Mouse (Mus musculus): ENCODE measurements around the gene Arl5c.

The Arl5c gene

GRCm38 (mm10) chr11:98018858-98019641 is 23.1 kb upstream of the Arl5c start:
- peak; percentile 84 for DNase-seq

DNA sequence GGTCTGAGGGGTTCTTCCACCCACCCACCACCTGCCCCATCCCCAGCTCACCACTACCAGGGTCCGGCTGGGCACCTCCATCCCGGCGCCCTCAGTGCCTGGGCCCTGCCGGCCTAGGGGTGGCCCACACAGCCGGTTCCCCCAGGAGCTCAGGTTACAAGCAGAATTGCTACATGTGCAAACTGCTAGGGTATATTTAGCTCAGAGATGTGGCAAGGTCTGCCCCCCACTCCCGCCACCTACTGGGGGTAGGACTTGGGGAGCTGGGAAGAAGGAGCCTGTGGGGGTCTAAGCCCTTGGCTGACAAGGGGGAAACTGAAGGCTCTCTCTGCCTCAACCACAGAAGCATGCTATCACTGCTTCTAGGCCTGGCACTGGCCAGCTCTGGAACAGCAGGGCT is 22.2 kb upstream of the Arl5c start:
- DNase-seq: no peak

DNA sequence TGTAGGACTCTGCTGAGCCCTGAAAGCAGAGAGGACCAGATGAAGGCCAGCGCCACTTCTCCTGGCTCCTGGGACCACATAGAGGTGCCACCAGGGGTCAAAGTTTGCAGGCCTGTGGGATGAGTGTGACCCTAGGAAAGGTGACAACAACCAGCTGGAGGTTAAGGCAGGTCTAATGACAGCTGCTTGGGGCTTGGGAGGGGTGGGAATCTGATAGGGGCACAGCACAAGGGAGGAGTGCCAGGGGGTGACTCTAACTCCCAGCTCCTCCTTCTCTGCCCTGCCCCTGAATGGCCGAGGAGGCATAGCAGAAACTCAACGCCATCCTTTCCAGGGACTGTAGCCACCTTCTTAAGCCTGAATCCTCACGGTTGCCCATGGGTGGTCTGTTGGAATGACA is 20.8 kb upstream of the Arl5c start:
- no peak for DNase-seq

GRCm38 (mm10) chr11:98016177-98016576 is 20.2 kb upstream of the Arl5c start:
- DNase-seq: no peak

- no peak for DNase-seq
Measured at GRCm38 (mm10) chr11:98012831-98013230, 16.9 kb upstream of the Arl5c start.

- DNase-seq: no peak
Measured at GRCm38 (mm10) chr11:98011716-98012115, 15.7 kb upstream of the Arl5c start.

- DNase-seq: no peak
Measured at GRCm38 (mm10) chr11:98008087-98008486, 12.1 kb upstream of the Arl5c start.

DNA sequence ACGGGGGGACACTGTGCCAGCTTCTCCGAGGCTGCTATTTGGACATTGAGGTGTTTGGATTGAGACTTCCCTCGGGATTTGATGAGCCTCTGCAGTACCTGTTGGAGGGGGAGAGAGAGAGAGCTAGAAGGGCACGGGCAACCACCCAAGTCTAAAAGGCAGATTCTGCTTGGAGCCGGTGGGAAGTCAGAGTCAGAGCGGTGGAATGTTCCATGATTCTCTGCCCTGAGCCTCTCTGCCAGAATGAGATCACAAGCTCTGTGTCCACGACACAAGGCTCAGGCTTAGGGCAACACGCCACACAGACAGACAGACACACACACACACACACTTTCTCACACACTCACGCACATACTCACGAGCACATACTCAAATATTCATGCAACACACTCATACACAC is 9.7 kb upstream of the Arl5c start:
- DNase-seq: no peak

GRCm38 (mm10) chr11:98005076-98005475 is 9.1 kb upstream of the Arl5c start:
- no peak for DNase-seq

GRCm38 (mm10) chr11:98004161-98004560 is 8.2 kb upstream of the Arl5c start:
- no peak for DNase-seq

- DNase-seq: no peak
Measured at GRCm38 (mm10) chr11:98003171-98003671, 7.2 kb upstream of the Arl5c start.

- DNase-seq: peak; percentile 96
Measured at GRCm38 (mm10) chr11:98002627-98003026, 6.6 kb upstream of the Arl5c start.

DNA sequence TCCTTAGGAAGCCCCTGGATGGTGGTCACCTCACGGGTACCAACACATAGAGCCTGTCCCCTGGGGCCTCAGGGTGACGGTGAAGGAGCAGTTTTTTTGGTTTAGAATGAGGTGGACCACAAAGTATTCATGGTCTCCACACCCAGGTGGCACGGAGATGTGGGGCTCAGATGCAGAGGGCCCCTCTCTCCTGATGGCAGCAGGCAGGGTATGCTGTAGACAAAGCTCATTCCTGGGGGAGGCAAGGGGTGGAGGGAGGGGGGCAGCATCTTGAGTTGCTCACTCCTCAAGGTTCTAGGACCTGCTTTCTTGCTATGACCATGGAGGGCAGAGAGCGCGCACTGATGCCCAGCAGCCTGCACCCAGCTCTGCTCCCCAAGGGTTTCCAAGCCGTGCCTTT is 6.0 kb upstream of the Arl5c start:
- DNase-seq: peak; percentile 58

DNA sequence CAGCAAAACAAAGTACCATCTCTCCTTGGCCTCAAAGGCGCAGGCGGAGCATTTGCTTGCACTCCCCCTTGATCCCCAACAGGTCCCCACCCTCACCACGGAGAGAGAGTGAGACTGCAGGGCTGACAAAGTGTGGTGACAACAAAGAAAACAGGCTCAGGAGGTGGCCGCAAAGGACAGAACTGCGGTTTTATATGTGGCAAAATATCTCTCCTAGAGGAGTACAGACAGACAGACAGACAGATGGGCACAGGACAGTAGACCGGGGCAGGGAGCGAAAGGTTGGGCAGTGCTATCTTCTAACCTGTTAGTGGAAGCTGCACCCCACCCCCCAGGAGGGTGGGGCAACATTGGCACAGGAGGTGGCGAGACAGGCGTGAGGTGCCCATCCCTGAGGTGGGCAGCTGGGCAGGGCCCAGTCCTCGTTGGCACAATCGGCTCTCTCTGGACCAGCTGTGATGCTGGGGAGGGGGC is 5.4 kb upstream of the Arl5c start:
- DNase-seq: peak; percentile 85

DNA sequence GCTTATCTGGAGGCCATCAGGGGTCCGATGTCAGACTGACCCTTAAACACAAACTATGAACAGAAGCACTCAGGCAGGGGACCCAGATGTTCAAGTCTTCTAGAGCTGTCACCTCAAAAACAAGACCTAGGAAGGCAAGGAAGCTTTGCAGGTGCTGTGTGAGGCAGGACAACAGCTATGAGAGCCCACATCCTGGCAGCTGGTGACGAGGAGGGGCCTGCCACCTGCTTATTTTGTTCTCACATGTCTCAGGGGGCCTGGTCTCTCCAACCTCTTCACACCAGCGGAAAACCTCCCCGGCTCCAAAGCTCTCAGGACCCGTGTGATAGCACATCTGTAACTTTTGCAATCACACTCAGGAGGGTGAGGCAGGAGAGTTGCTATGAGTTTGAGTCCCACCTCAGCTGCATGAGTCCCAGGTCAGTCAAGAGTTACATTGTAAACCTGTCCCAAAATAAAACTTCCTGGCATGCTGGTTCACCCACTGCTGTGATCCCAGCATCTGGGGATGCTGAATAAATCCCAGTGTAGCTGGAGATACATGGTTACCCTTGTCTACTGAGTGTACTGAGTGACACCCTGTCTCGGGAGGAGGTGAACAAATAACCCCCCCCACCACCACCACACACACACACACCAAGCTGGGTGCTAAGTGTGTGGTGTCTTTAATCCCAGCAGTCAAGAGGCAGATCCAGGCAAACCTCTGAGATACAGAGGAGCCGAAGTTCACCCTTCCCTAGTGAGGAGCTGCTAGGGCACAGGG is 4.6 kb upstream of the Arl5c start:
- peak; percentile 90 for DNase-seq

DNA sequence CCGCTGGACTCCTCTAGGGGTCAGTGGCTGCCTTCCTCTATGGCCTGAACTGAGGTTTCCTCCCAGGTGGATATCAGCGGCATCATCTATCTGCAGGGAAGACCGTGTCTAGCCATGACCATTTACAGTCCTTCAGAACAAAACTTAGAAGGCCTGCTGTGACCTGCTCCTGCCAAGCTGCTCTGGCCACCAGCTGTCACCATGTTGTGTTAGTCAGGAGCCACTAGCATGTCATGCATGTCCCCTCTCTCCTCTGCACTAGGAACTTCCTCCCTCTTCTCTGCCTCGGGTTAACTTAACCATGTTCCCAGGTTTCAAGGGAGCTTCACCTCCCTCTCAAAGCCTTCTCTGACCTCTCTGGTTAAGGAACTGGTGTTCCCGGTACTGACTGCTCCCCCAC is 3.8 kb upstream of the Arl5c start:
- peak; percentile 42 for DNase-seq

DNA sequence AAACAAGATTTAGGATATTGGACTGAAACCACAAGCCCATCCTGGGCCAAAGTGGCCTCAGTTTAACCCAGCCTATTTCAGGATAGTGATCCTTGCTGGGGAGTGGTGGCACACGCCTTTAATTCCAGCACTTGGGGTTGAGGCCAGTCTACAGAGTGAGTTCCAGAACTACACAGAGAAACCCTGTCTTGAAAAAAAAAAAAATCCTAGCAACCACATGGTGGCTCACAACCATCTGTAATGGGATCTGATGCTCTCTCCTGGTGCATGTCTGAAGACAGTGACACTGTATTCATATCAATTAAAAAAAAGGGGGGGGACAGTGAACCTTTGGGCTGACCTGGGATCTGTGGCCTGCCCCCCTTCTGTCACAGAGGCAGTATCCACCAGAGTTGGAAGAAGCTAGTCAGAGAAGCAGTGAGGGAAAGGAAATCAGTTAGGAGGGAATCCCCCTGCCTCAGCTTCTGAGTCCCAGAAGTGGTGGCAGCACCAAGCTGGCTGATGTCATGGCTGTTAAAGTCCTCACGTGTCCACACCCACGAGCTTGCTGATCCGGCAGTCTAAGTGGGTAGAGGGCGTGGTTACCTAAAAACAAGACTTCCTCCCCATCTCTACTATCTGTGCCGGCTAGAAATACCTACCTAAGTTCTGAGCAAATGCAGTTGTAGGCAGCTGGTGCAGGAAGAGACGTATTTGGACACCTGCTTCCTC is 3.1 kb upstream of the Arl5c start:
- peak; percentile 75 for DNase-seq

DNA sequence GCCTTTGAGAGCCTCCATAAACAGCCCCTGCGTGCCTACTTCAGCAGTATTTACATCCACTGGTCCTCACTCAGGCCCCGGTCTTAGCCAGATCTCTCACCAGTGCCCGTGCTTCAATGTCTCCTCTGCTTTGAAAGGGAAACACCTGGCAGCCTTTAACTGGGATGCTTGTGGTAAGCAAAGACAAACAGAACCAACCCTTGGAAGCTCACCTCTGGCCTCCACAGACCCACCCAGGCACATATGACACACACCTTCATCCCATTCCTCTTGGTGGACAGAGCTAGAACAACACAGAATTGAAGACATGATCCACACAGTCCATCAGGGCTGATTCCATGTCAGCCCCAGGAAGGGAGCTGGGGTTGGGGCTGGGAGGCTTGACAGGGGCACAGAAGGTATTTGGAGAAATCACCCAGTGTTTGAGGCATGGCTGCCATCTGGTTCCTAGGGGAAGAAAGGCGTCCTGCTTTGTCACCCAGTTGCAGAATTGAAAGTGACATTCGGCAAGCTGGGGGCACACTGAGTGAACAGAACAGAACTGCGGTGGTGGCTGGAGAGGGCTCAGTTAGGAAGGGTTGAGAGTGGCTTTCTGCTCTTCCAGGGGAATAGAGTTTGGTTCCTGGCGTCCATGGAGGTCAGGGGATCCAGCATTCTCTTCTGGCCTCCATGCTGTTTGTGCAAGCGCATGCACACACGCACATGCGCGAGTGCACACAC is 2.3 kb upstream of the Arl5c start:
- peak; percentile 61 for DNase-seq

DNA sequence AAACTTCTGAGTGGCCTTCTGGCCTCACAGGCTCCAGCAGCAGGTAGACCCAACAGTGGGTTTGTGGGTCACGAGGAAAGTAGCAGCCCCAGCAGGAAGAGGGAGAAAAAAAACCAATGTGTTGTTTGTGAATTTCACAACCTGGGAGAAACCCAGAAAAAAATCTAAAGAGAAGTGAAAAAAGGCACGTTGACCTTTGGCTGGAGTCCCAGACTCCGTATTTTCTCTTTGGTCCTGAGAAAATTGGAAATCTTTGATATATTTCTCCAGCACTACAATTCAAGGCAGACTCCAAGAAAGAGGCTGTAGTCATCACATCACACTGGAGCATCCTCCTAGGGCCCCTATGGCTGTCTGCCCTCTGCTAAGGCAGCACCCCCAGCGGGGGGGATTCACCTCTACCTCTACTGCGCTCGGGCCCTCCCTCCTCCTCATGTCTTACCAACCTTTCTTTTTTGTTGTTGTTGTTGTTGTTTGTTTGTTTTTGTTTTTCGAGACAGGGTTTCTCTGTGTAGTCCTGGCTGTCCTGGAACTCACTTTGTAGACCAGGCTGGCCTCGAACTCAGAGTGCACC is 1.5 kb upstream of the Arl5c start:
- DNase-seq: peak; percentile 42

DNA sequence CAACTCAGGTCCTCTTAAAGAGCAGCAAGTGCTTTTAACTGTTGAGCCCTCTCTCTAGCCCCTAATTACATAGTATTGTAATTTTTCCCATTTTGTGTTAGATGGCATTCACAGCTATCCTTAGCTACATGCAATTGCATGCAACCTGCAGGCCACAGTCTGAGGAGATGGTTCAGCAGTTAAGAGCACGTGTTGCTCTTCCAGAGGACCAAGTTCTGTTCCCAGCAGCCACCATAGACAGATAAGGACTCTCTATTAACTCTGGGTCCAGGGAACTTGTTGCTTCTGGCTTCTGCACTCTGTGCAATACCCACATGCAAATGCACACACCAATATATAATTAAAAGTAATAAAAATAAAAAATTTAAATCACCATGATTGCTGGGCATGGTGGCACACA is 710 bp upstream of the Arl5c start:
- DNase-seq: no peak

GRCm38 (mm10) chr11:97994539-97995100 is 1.4 kb downstream of the Arl5c start:
- DNase-seq: peak; percentile 95

- peak; percentile 92 for DNase-seq
Measured at GRCm38 (mm10) chr11:97988530-97989096, 7.4 kb downstream of the Arl5c start.

All from thymus, postnatal 25 days (tissue).